Mouse (Mus musculus) E14TG2a.4 (cell line): ENCODE data around the gene Camk2b.

Experiments
- CTCF ChIP-seq: conservative IDR thresholded peaks from 2 replicates; pipeline ENCODE4 v1.5.1; 2014; ENCODE audit warnings: low read length
- POU5F1 ChIP-seq: IDR thresholded peaks from 2 replicates; pipeline ENCODE4 v1.6.1; 2014; ENCODE audit warnings: low read length, borderline replicate concordance

DNA sequence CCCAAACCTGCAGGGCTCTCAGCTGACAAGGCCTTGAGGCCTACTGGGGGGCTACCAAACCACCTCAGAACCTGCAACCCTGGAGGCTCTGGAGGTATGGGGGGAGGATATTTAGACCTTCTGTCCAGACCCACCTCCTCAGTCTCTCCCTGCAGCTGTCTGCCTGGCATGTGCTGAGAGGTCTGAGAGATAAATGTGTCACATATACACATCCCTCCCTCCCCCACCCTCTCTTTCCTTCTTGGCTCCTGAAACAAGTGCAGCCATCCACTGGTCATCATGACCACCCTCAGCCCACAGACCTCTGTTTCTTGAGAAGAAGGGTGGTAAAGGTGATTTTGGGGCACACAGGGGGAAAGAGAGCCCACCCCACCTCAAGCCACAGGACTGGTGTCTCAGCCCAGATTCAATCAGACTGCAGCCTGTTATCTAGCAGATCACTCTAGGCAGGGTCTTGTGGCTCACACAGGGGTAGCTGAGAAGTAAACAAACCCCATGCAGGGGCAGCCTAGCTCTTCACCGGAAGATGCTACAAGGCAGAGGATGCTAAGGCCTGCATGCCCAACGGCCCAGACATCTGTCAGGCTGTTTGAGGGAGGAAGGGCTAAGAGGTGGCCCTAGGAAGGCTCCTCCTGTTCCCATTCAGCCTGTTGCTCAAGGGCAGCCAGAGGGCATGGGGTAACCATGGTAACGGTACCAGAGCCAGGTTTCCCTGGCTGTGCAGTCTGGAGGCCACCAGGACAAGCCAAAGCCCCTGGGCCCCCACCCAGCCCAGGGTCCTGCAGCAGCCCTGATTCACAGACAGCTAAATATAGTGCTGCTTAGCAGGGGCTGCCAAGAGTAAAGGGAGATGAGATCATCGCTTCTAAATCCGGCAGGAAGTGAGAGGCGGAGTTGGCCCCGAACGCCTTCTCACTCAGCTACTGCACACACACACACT lies 66.1 kb downstream of the Camk2b start:
- TF ChIP-seq CTCF, result no peak
- no peak for TF ChIP-seq POU5F1
